9 mouse cellular contexts compared by ENCODE assay signal in the genomic region with DNA sequence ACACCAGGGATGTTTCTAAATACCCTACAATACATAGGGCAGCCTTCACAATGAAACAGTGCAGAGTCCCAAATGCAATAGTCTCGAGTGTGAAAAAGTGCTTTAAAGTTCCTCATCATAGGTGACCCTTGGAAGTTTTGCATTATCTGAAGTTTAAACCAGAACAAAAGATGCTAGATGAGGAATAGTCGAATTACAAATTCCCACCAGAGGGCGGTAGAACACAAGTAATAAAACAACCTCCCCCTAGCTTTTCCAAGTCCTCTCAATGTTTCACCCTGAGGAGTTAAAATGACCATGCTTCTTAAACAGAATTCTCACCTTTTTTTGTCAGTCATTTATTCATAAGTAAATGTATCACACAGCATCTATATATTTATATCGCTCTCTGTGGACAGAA. TPM values are rescaled to one million over a fixed set of nuclear protein-coding genes. Genes with fewer than 3 reads are reported as not detected.
DNase-seq lines count a peak whose midpoint lies in the region; ATAC-seq and TF ChIP-seq lines count a peak whose summit lies in the region.
"Had no signal": no experiment of that assay in that cellular context is flagged by ENCODE, and none has a peak within 500 bp of the region (broad histone marks: within the 10 kb centered on the region; RNA-seq: fewer than 3 reads in every experiment).

No protein-coding gene starts in this region.

- DNase-seq in CD4-positive, CD25-positive, alpha-beta regulatory T cell, adult 2 months (ENCODE audit: low read depth, low spot score) = peak; percentile 70
- DNase-seq in kidney, postnatal 10 days = peak; percentile 36
- no peak for DNase-seq in kidney, adult 18-20 months
- DNase-seq in CH12.LX (ENCODE audit: extremely low read depth) = peak; percentile 57
- DNase-seq in embryo, embryonic 11.5 days (ENCODE audit: low read depth, low spot score) = peak; percentile 39
- DNase-seq in retina, embryonic 14.5 days (ENCODE audit: low spot score) = peak; percentile 78
- no peak for DNase-seq in ovary, postnatal 10 days (ENCODE audit: low spot score)

- no peak overlapping the region for H3K27ac ChIP-seq in CH12.LX (ENCODE audit: insufficient read depth, low read depth)
- H3K27ac ChIP-seq: limb, embryonic 12.5 days had no signal

- H3K9me3 ChIP-seq in CH12.LX (replicated peaks; ENCODE audit: low read length) = no peaks in the 10 kb centered on the region
- H3K9me3 ChIP-seq: limb, embryonic 12.5 days had no signal

- in situ Hi-C loops in CH12.LX (cut with MboI; ENCODE audit: low pct_ligation_motif_present, low pct_unique_long_range_greater_than_20kb, low sequenced_read_pairs) = loop anchor here (5.0 kb wide), 1 partner anchor 485 kb away; no protein-coding TSS in a partner anchor

- no peak for TF ChIP-seq EP300 in CH12.LX (IDR thresholded peaks at IDR 0.05; ENCODE audit: low read length)

- no peaks in the 10 kb centered on the region for H3K27me3 ChIP-seq in CH12.LX (replicated peaks)

- TF ChIP-seq CTCF in CH12.LX (conservative IDR thresholded peaks at IDR 0.05 in 1 of 2, IDR thresholded peaks at IDR 0.05 in 1 of 2; ENCODE audit: low read depth in 2 of 2, low read length in 2 of 2) = peak in 1 of 2 experiments; percentile 75; a peak in 2 of 4 replicates

- H3K4me2 ChIP-seq in CH12.LX (ENCODE audit: insufficient read depth, low read depth, poor library complexity, severe bottlenecking) = no peak overlapping the region
- H3K4me2 ChIP-seq: limb, embryonic 12.5 days had no signal

- H3K4me3 ChIP-seq in CH12.LX (replicated peaks in 1 of 3; ENCODE audit: low read depth in 2 of 3, low read length in 2 of 3, poor library complexity in 1 of 3) = no peak overlapping the region
- H3K4me3 ChIP-seq: limb, embryonic 12.5 days had no signal

- peak; percentile 86 for TF ChIP-seq RAD21 in CH12.LX (IDR thresholded peaks at IDR 0.05; ENCODE audit: low read depth, low read length)

- TF ChIP-seq POLR2A in CH12.LX (IDR thresholded peaks at IDR 0.05; ENCODE audit: low read depth, low read length) = no peak

- no peaks in the 10 kb centered on the region for H3K36me3 ChIP-seq in CH12.LX (replicated peaks in 1 of 2; ENCODE audit: control insufficient read depth in 1 of 2, insufficient read depth in 1 of 2, low read length in 1 of 2)
- H3K36me3 ChIP-seq: limb, embryonic 12.5 days had no signal

- dilution Hi-C loops in CH12.LX (cut with MboI; ENCODE audit: extremely low pct_ligation_motif_present, extremely low pct_unique_long_range_greater_than_20kb, low sequenced_read_pairs) = no loop called here

- H3K9ac ChIP-seq in CH12.LX (ENCODE audit: insufficient read depth, low read depth) = no peak overlapping the region
- H3K9ac ChIP-seq: limb, embryonic 12.5 days had no signal

- no peak for ATAC-seq in CD4-positive, CD25-positive, alpha-beta regulatory T cell, adult 4 months

- peaks cover 0 to 3% of the 10 kb centered on the region in 2 experiments; a peak in 2 of 4 replicates for H3K4me1 ChIP-seq in CH12.LX (ENCODE audit: control insufficient read depth in 1 of 2, insufficient read depth in 2 of 2)
- H3K4me1 ChIP-seq: limb, embryonic 12.5 days had no signal

- H3K79me2 ChIP-seq in CH12.LX (replicated peaks; ENCODE audit: control insufficient read depth, extremely low read depth, insufficient read depth, poor library complexity, severe bottlenecking) = peaks cover 9% of the 10 kb centered on the region; the same call in 1 of the 2 replicates

TF ChIP-seq in CH12.LX, 34 proteins besides CTCF, POLR2A, EP300 and RAD21:
- no peak for TF ChIP-seq HCFC1 (IDR thresholded peaks at IDR 0.05; ENCODE audit: low read depth, low read length)
- peak; percentile 51 for TF ChIP-seq ZC3H11A (IDR thresholded peaks at IDR 0.05; ENCODE audit: low read depth, low read length)
- no peak for TF ChIP-seq PAX5 (IDR thresholded peaks at IDR 0.05; ENCODE audit: low read length)
- TF ChIP-seq SMC3 (IDR thresholded peaks at IDR 0.05; ENCODE audit: low read depth, low read length) = peak; percentile 76

RNA-seq across cellular contexts. Expression of gene Gemin8, which starts 2.9 kb away (rescaled TPM):
- 10 to 100 TPM; 21.4 to 30.8 TPM for polyA plus RNA-seq in CD4-positive, CD25-positive, alpha-beta regulatory T cell, adult 4 months (2017; shearing (Covaris generic))
- total RNA-seq in CH12.LX (2012; rRNA removed) (8.8 and 10.7 TPM in 2 replicates), CH12.LX (2014; rRNA removed) (13.0 and 15.8 TPM in 2 replicates)
- 20.1 and 24.7 TPM in 2 replicates for polyA plus RNA-seq in CH12.LX (2012; ENCODE audit: insufficient read length, low read depth)

Comparison
In these comparisons a context has a peak if more than half of its experiments do, and no peak if none do; other contexts are left out.
1. DNase-seq: peak in CD4-positive, CD25-positive, alpha-beta regulatory T cell, adult 2 months (single experiment), kidney, postnatal 10 days (single experiment), CH12.LX (single experiment), embryo, embryonic 11.5 days (single experiment) and retina, embryonic 14.5 days (single experiment); none in kidney, adult 18-20 months (single experiment) and ovary, postnatal 10 days (single experiment).